Comparison of ENCODE assay signal across 9 mouse cellular contexts in genomic region chr3:105453214-105453950, GRCm38 (mm10). TPM values are rescaled to one million over a fixed set of nuclear protein-coding genes. Genes with fewer than 3 reads are reported as not detected.
DNase-seq lines count a peak whose midpoint lies in the region; ATAC-seq lines count a peak whose summit lies in the region.
"Had no signal": no experiment of that assay in that cellular context is flagged by ENCODE, and none has a peak within 500 bp of the region (broad histone marks: within the 10 kb centered on the region; RNA-seq: fewer than 3 reads in every experiment).

No protein-coding gene starts in this region.

- H3K4me1 ChIP-seq in kidney, embryonic 15.5 days: peaks cover 31% of the 10 kb centered on the region
- peaks cover 31% of the 10 kb centered on the region for H3K4me1 ChIP-seq in embryonic facial prominence, embryonic 13.5 days
- peaks cover 49% of the 10 kb centered on the region for H3K4me1 ChIP-seq in hindbrain, embryonic 15.5 days (replicated peaks)
- H3K4me1 ChIP-seq in midbrain, embryonic 16.5 days (ENCODE audit: control insufficient read depth, insufficient read depth, low read length): peaks cover 36% of the 10 kb centered on the region

- no peaks in the 10 kb centered on the region for H3K36me3 ChIP-seq in kidney, embryonic 15.5 days
- H3K36me3 ChIP-seq in embryonic facial prominence, embryonic 13.5 days: no peaks in the 10 kb centered on the region
- H3K36me3 ChIP-seq in hindbrain, embryonic 15.5 days: no peaks in the 10 kb centered on the region
- no peaks in the 10 kb centered on the region for H3K36me3 ChIP-seq in midbrain, embryonic 16.5 days (ENCODE audit: control insufficient read depth, insufficient read depth, low read length)

- peak overlapping the region; percentile 100 for H3K4me2 ChIP-seq in kidney, embryonic 15.5 days
- peak overlapping the region; percentile 100 for H3K4me2 ChIP-seq in embryonic facial prominence, embryonic 13.5 days
- peak overlapping the region; percentile 96 for H3K4me2 ChIP-seq in hindbrain, embryonic 15.5 days
- peak overlapping the region; percentile 84 for H3K4me2 ChIP-seq in midbrain, embryonic 16.5 days (ENCODE audit: low read length)

- peak overlapping the region; percentile 63 for H3K4me3 ChIP-seq in kidney, embryonic 15.5 days (replicated peaks)
- H3K4me3 ChIP-seq in embryonic facial prominence, embryonic 13.5 days: peak overlapping the region; percentile 63
- peak overlapping the region; percentile 91 for H3K4me3 ChIP-seq in hindbrain, embryonic 15.5 days
- H3K4me3 ChIP-seq in midbrain, embryonic 16.5 days (ENCODE audit: low read depth, low read length): peak overlapping the region; percentile 74

- WGBS in kidney, embryonic 15.5 days: 3% methylated on average over 19 of the region's 19 CpGs
- under 1% methylated on average over 19 of the region's 19 CpGs for WGBS in embryonic facial prominence, embryonic 13.5 days
- WGBS in hindbrain, embryonic 15.5 days: under 1% methylated on average over 19 of the region's 19 CpGs
- under 1% methylated on average over 19 of the region's 19 CpGs for WGBS in midbrain, embryonic 16.5 days

- no peak for ATAC-seq in kidney, embryonic 15.5 days (replicated peaks; ENCODE audit: low FRiP score)
- ATAC-seq in embryonic facial prominence, embryonic 13.5 days (ENCODE audit: insufficient number of reproducible peaks, insufficient read depth, low FRiP score, low TSS enrichment, low read depth): no peak
- ATAC-seq in hindbrain, embryonic 15.5 days (ENCODE audit: low FRiP score, low read depth): no peak
- ATAC-seq in midbrain, embryonic 16.5 days: no peak; the same call in 1 of the 2 replicates

- peaks cover 75% of the 10 kb centered on the region for H3K27me3 ChIP-seq in kidney, embryonic 15.5 days
- H3K27me3 ChIP-seq in embryonic facial prominence, embryonic 13.5 days: peaks cover 80% of the 10 kb centered on the region
- no peaks in the 10 kb centered on the region for H3K27me3 ChIP-seq in hindbrain, embryonic 15.5 days
- peaks cover 2% of the 10 kb centered on the region; the same call in 1 of the 2 replicates for H3K27me3 ChIP-seq in midbrain, embryonic 16.5 days (ENCODE audit: control insufficient read depth, insufficient read depth, low read depth, low read length)

- H3K9me3 ChIP-seq in kidney, embryonic 15.5 days (replicated peaks): no peaks in the 10 kb centered on the region
- H3K9me3 ChIP-seq in embryonic facial prominence, embryonic 13.5 days: no peaks in the 10 kb centered on the region
- H3K9me3 ChIP-seq in hindbrain, embryonic 15.5 days: no peaks in the 10 kb centered on the region
- H3K9me3 ChIP-seq in midbrain, embryonic 16.5 days (replicated peaks; ENCODE audit: control insufficient read depth, low read length, poor library complexity, severe bottlenecking): no peaks in the 10 kb centered on the region

- H3K9ac ChIP-seq in kidney, embryonic 15.5 days: peak overlapping the region; percentile 67
- peak overlapping the region; percentile 72; the same call in 1 of the 2 replicates for H3K9ac ChIP-seq in embryonic facial prominence, embryonic 13.5 days
- H3K9ac ChIP-seq in hindbrain, embryonic 15.5 days: peak overlapping the region; percentile 84
- peak overlapping the region; percentile 90 for H3K9ac ChIP-seq in midbrain, embryonic 16.5 days (ENCODE audit: low read depth, low read length)
- H3K9ac ChIP-seq: liver, embryonic 14.5 days had no signal

- no peak for DNase-seq in kidney, adult 9 months
- no peak for DNase-seq in layer of hippocampus, postnatal 14 days (ENCODE audit: low spot score in 2 of 2)
- no peak for DNase-seq in right cerebral cortex, postnatal 36 days (ENCODE audit: low spot score in 2 of 2)
- DNase-seq in spleen, postnatal 36 days (ENCODE audit: low spot score in 2 of 2): no peak

- no peak overlapping the region for H3K27ac ChIP-seq in kidney, embryonic 15.5 days
- no peak overlapping the region for H3K27ac ChIP-seq in embryonic facial prominence, embryonic 13.5 days
- peak overlapping the region; percentile 85 for H3K27ac ChIP-seq in hindbrain, embryonic 15.5 days (replicated peaks)
- peak overlapping the region; percentile 68 for H3K27ac ChIP-seq in midbrain, embryonic 16.5 days (ENCODE audit: low read length)
- H3K27ac ChIP-seq: liver, embryonic 14.5 days had no signal

RNA-seq across cellular contexts. Expression of gene Kcnd3, which starts 1.3 kb away (rescaled TPM):
- polyA plus RNA-seq in kidney, embryonic 15.5 days (2015; fragmentation: Nextera tagmentation; extraction: Ambion mirVana): 2.3 and 2.4 TPM in 2 replicates
- polyA plus RNA-seq in embryonic facial prominence, embryonic 13.5 days (2015; fragmentation: Nextera tagmentation; extraction: Ambion mirVana): 0.44 and 0.85 TPM in 2 replicates
- 10.0 and 10.4 TPM in 2 replicates for polyA plus RNA-seq in hindbrain, embryonic 15.5 days (2015; fragmentation: Nextera tagmentation; extraction: Ambion mirVana)
- 11.6 TPM in 2 replicates for polyA plus RNA-seq in midbrain, embryonic 16.5 days (2015; fragmentation: Nextera tagmentation; extraction: Ambion mirVana)
- 10 to 100 TPM; 46.4 to 49.8 TPM for total RNA-seq in layer of hippocampus, postnatal 14 days (2021)

Comparison
In these comparisons a context has a peak if more than half of its experiments do, and no peak if none do; other contexts are left out.
1. H3K27ac ChIP-seq: peak in hindbrain, embryonic 15.5 days (single experiment) and midbrain, embryonic 16.5 days (single experiment); none in kidney, embryonic 15.5 days (single experiment) and embryonic facial prominence, embryonic 13.5 days (single experiment).
2. Peak in every context shown above with its lines, with median percentiles within 50 percentile points of each other: H3K4me2 ChIP-seq, H3K4me3 ChIP-seq and H3K9ac ChIP-seq.